Mouse (Mus musculus) induced T-regulatory cell, adult 2 months (primary cell): ENCODE data around the gene 6820408C15Rik.

ENCODE experiments used
- DNase-seq: peaks from one replicate; pipeline ENCODE4 v3.0.0-alpha.2; 2012; ENCODE audit warnings: low read depth

Gene 6820408C15Rik

GRCm38 (mm10) chr2:152472434-152472833 is 57.0 kb downstream of the 6820408C15Rik start:
- no peak for DNase-seq

- DNase-seq, result no peak
Observed at GRCm38 (mm10) chr2:152476763-152477162, 61.4 kb downstream of the 6820408C15Rik start, which contains the start of gene Defb20. Gene Defb20 (plus strand): TSS chr2:152477063.

GRCm38 (mm10) chr2:152480881-152481280 is 65.5 kb downstream of the 6820408C15Rik start:
- peak; percentile 36 for DNase-seq

DNA sequence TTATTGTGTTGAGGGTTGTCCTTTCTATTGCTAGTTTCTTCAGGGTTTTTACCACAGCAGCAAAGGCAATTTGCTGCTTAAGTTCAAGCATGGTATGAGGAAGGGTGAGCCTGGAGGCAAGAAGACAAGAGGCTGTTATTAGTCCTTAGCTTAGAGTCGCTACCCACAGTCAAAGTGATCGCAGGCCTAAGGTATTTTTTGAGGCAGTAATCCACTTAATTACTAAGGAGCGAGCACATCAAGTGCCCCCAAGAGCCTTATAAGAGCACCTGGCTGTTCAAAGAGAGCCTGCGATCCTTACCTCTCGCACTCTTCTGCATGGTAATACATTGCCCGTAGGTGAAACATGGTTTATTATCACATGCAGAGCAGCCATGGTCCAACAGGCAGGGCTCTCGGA is 66.3 kb downstream of the 6820408C15Rik start:
- no peak for DNase-seq

- DNase-seq, result peak; percentile 43
Observed at GRCm38 (mm10) chr2:152487024-152487423, 71.6 kb downstream of the 6820408C15Rik start.

DNA sequence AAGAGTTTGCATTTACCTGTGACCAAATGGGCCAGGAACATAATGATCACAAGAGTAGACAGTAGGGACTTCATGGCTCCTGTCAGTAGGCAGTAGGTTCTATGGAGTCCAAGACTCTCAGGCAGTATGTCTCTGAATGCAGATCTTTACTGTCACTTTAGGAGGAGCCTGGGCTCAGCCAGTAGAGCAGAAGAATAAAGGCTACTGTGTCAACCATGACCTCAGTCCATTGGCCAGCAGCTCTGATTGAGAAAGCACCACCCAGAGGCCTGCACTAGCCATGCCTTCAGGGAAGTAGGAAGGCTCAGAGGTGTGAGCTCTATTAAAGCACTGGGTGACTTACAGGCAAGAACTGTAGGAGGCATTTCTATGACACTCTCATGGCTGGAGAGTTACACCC is 74.7 kb downstream of the 6820408C15Rik start, which contains the start of gene Defb22:
Gene Defb22, minus strand, starts transcription at position 101 of the 400 bp plus-strand sequence.
- DNase-seq, result no peak

GRCm38 (mm10) chr2:152493151-152493550 is 77.8 kb downstream of the 6820408C15Rik start:
- DNase-seq, result no peak
